Mouse (Mus musculus) thymus, adult 2 months (tissue): ENCODE measurements around the gene Zfp280d.

Experiments
- CTCF ChIP-seq: fragments of 200-500 bp; IDR thresholded peaks from 2 replicates; pipeline ENCODE4 v1.5.1; 2012; ENCODE audit warnings: mild to moderate bottlenecking, control low read depth, low read length, moderate library complexity, borderline replicate concordance; ENCODE audit not compliant: control insufficient read depth, poor library complexity, insufficient read depth; ENCODE audit errors: extremely low read depth
- POLR2A ChIP-seq: fragments of 200-500 bp; IDR thresholded peaks from 2 replicates; pipeline ENCODE4 v1.6.1; 2012; ENCODE audit warnings: mild to moderate bottlenecking, low read length, control low read depth, moderate library complexity; ENCODE audit not compliant: control insufficient read depth, poor library complexity, insufficient read depth; ENCODE audit errors: extremely low read depth

GRCm38 (mm10) chr9:72256646-72257045 is 18.0 kb upstream of the Zfp280d start:
- no peak for TF ChIP-seq CTCF
- TF ChIP-seq POLR2A, result no peak
